In genomic region chr1:90311649-90312442, GRCm38 (mm10) we compare ENCODE assay signal across 23 mouse cellular contexts.
A peak's percentile ranks its signal among the peaks of the same experiment; 100 is the strongest.
DNase-seq lines count a peak whose midpoint lies in the region; ATAC-seq and TF ChIP-seq lines count a peak whose summit lies in the region.
"Had no signal": no experiment of that assay in that cellular context is flagged by ENCODE, and none has a peak within 500 bp of the region (broad histone marks: within the 10 kb centered on the region; RNA-seq: fewer than 3 reads in every experiment).

No protein-coding gene starts in this region.

- H3K9ac ChIP-seq in hindbrain, embryonic 11.5 days (ENCODE audit: low read depth, low read length) = no peak overlapping the region
- no peak overlapping the region for H3K9ac ChIP-seq in midbrain, embryonic 13.5 days (replicated peaks)
- H3K9ac ChIP-seq in midbrain, embryonic 15.5 days = no peak overlapping the region
- H3K9ac ChIP-seq in hindbrain, embryonic 14.5 days = no peak overlapping the region
- H3K9ac ChIP-seq: heart, embryonic 12.5 days had no signal

- WGBS in hindbrain, embryonic 10.5 days = 71% methylated on average over 8 of the region's 8 CpGs
- 68% methylated on average over 8 of the region's 8 CpGs for WGBS in hindbrain, embryonic 11.5 days
- 61% methylated on average over 8 of the region's 8 CpGs for WGBS in midbrain, embryonic 13.5 days
- 47% methylated on average over 8 of the region's 8 CpGs for WGBS in midbrain, embryonic 15.5 days
- 44% methylated on average over 8 of the region's 8 CpGs for WGBS in hindbrain, embryonic 14.5 days

- H3K79me2 ChIP-seq in myocyte (ENCODE audit: control insufficient read depth, insufficient read depth) = no peaks in the 10 kb centered on the region

- ATAC-seq in hindbrain, embryonic 11.5 days (ENCODE audit: low FRiP score) = no peak
- ATAC-seq in midbrain, embryonic 13.5 days = 0 out of 2 replicates have a peak, but pooled peaks have one; percentile 43
- no peak for ATAC-seq in midbrain, embryonic 15.5 days (replicated peaks)
- peak; percentile 53; the same call in 1 of the 2 replicates for ATAC-seq in hindbrain, embryonic 14.5 days (ENCODE audit: low FRiP score)
- no peak for ATAC-seq in erythroid progenitor cell, adult 5-6 weeks (replicated peaks; ENCODE audit: low FRiP score, poor library complexity, severe bottlenecking)
- ATAC-seq: intestine, postnatal 0 days; Patski had no signal

- no peak overlapping the region for H3K4me2 ChIP-seq in hindbrain, embryonic 11.5 days (replicated peaks; ENCODE audit: low read depth, low read length)
- H3K4me2 ChIP-seq in midbrain, embryonic 13.5 days (replicated peaks) = no peak overlapping the region
- no peak overlapping the region for H3K4me2 ChIP-seq in midbrain, embryonic 15.5 days
- no peak overlapping the region for H3K4me2 ChIP-seq in hindbrain, embryonic 14.5 days (replicated peaks)
- H3K4me2 ChIP-seq in myocyte (ENCODE audit: low read depth) = peak overlapping the region; percentile 18
- H3K4me2 ChIP-seq: heart, embryonic 12.5 days had no signal

- no peaks in the 10 kb centered on the region for H3K9me3 ChIP-seq in hindbrain, embryonic 10.5 days
- no peaks in the 10 kb centered on the region for H3K9me3 ChIP-seq in hindbrain, embryonic 11.5 days (ENCODE audit: control insufficient read depth, low read length)
- H3K9me3 ChIP-seq in midbrain, embryonic 13.5 days = no peaks in the 10 kb centered on the region
- no peaks in the 10 kb centered on the region for H3K9me3 ChIP-seq in midbrain, embryonic 15.5 days
- H3K9me3 ChIP-seq in hindbrain, embryonic 14.5 days (ENCODE audit: control insufficient read depth, low read length) = no peaks in the 10 kb centered on the region
- H3K9me3 ChIP-seq: heart, embryonic 12.5 days had no signal

- DNase-seq in hindbrain, embryonic 10.5 days (ENCODE audit: low spot score) = no peak
- no peak for DNase-seq in hindbrain, embryonic 11.5 days (ENCODE audit: low spot score)
- peak; percentile 49 for DNase-seq in hindbrain, embryonic 14.5 days (ENCODE audit: low spot score)
- no peak for DNase-seq in layer of hippocampus, adult 9-10 months (ENCODE audit: low spot score)
- DNase-seq: adrenal gland, postnatal 36 days; B cell, adult 2 months; cerebellum, adult 11 months; cerebellum, adult 9-11 months; gastrocnemius, postnatal 25 days; heart, adult 18-20 months; heart, postnatal 10 days; retina, postnatal 1 day; right cerebral cortex, postnatal 25 days; spleen, adult 18-20 months had no signal

- no peak overlapping the region for H3ac ChIP-seq in myocyte (ENCODE audit: control insufficient read depth, insufficient read length)

- H3K27me3 ChIP-seq in hindbrain, embryonic 10.5 days (ENCODE audit: insufficient read depth, poor library complexity, severe bottlenecking) = no peaks in the 10 kb centered on the region
- H3K27me3 ChIP-seq in hindbrain, embryonic 11.5 days (ENCODE audit: control insufficient read depth, insufficient read depth, low read length) = 0 out of 2 replicates have a peak, but pooled peaks cover 2% of the 10 kb centered on the region
- no peaks in the 10 kb centered on the region for H3K27me3 ChIP-seq in midbrain, embryonic 13.5 days
- no peaks in the 10 kb centered on the region for H3K27me3 ChIP-seq in midbrain, embryonic 15.5 days (replicated peaks)
- H3K27me3 ChIP-seq in hindbrain, embryonic 14.5 days (ENCODE audit: control insufficient read depth, insufficient read depth, low read length) = no peaks in the 10 kb centered on the region
- H3K27me3 ChIP-seq in myocyte (ENCODE audit: control insufficient read depth, insufficient read depth, insufficient read length) = no peaks in the 10 kb centered on the region
- H3K27me3 ChIP-seq: CH12.LX; heart, embryonic 12.5 days; Patski had no signal

- 0 out of 2 replicates have a peak overlapping the region, but pooled peaks have one; percentile 37 for H3K27ac ChIP-seq in hindbrain, embryonic 10.5 days
- H3K27ac ChIP-seq in hindbrain, embryonic 11.5 days (ENCODE audit: low read depth, low read length) = no peak overlapping the region
- H3K27ac ChIP-seq in midbrain, embryonic 13.5 days = peak overlapping the region; percentile 30; the same call in 1 of the 2 replicates
- H3K27ac ChIP-seq in midbrain, embryonic 15.5 days = no peak overlapping the region
- peak overlapping the region; percentile 61 for H3K27ac ChIP-seq in hindbrain, embryonic 14.5 days

- peaks cover 15% of the 10 kb centered on the region for H3K4me1 ChIP-seq in hindbrain, embryonic 10.5 days (replicated peaks)
- no peaks in the 10 kb centered on the region; the same call in 1 of the 2 replicates for H3K4me1 ChIP-seq in hindbrain, embryonic 11.5 days (replicated peaks; ENCODE audit: control insufficient read depth, insufficient read depth, low read length)
- peaks cover 14% of the 10 kb centered on the region for H3K4me1 ChIP-seq in midbrain, embryonic 13.5 days (replicated peaks)
- H3K4me1 ChIP-seq in midbrain, embryonic 15.5 days = peaks cover 12% of the 10 kb centered on the region
- peaks cover 28% of the 10 kb centered on the region for H3K4me1 ChIP-seq in hindbrain, embryonic 14.5 days (replicated peaks; ENCODE audit: control insufficient read depth, insufficient read depth, low read length)
- H3K4me1 ChIP-seq: heart, embryonic 12.5 days had no signal

- no peaks in the 10 kb centered on the region for H3K36me3 ChIP-seq in hindbrain, embryonic 10.5 days
- no peaks in the 10 kb centered on the region for H3K36me3 ChIP-seq in hindbrain, embryonic 11.5 days (ENCODE audit: control insufficient read depth, insufficient read depth, low read length)
- H3K36me3 ChIP-seq in midbrain, embryonic 13.5 days = no peaks in the 10 kb centered on the region
- H3K36me3 ChIP-seq in midbrain, embryonic 15.5 days (replicated peaks) = no peaks in the 10 kb centered on the region
- H3K36me3 ChIP-seq in hindbrain, embryonic 14.5 days (replicated peaks; ENCODE audit: control insufficient read depth, insufficient read depth) = no peaks in the 10 kb centered on the region
- H3K36me3 ChIP-seq in myocyte (ENCODE audit: control insufficient read depth, insufficient read depth) = no peaks in the 10 kb centered on the region
- H3K36me3 ChIP-seq: G1E; heart, embryonic 12.5 days had no signal

- TF ChIP-seq POLR2A in myocyte (IDR thresholded peaks at IDR 0.05; ENCODE audit: insufficient read length, low read depth) = no peak

- no peak overlapping the region for H3K4me3 ChIP-seq in hindbrain, embryonic 10.5 days
- H3K4me3 ChIP-seq in hindbrain, embryonic 11.5 days (ENCODE audit: low read depth, low read length) = no peak overlapping the region
- no peak overlapping the region for H3K4me3 ChIP-seq in midbrain, embryonic 13.5 days (replicated peaks)
- H3K4me3 ChIP-seq in midbrain, embryonic 15.5 days = no peak overlapping the region
- H3K4me3 ChIP-seq in hindbrain, embryonic 14.5 days (replicated peaks; ENCODE audit: low read length) = no peak overlapping the region
- H3K4me3 ChIP-seq in myocyte = no peak overlapping the region
- H3K4me3 ChIP-seq: heart, embryonic 12.5 days had no signal

TF ChIP-seq in myocyte, 11 proteins besides CTCF, POLR2A, EP300 and RAD21:
- TF ChIP-seq MYOG (IDR thresholded peaks at IDR 0.05; ENCODE audit: control insufficient read depth in 1 of 3, insufficient read depth in 1 of 3, insufficient read length in 2 of 3, low read depth in 2 of 3) (no peak), USF1 (IDR thresholded peaks at IDR 0.05; ENCODE audit: low read depth) (no peak), MAX (IDR thresholded peaks at IDR 0.05; ENCODE audit: low read depth) (no peak), TCF12 (IDR thresholded peaks at IDR 0.05; ENCODE audit: insufficient read depth, poor library complexity, severe bottlenecking) (no peak), E2F4 (IDR thresholded peaks at IDR 0.05; ENCODE audit: insufficient read depth) (no peak), CEBPB (IDR thresholded peaks at IDR 0.05; ENCODE audit: insufficient read depth, poor library complexity, severe bottlenecking) (no peak), POLR2AphosphoS2 (IDR thresholded peaks at IDR 0.05; ENCODE audit: insufficient read length, low read depth) (no peak), TCF3 (IDR thresholded peaks at IDR 0.05; ENCODE audit: insufficient read length, low read depth) (no peak), REST (IDR thresholded peaks at IDR 0.05; ENCODE audit: insufficient read depth, insufficient read length) (no peak), SRF (IDR thresholded peaks at IDR 0.05; ENCODE audit: control insufficient read depth, insufficient read length, low read depth) (no peak), MYOD1 (IDR thresholded peaks at IDR 0.05; ENCODE audit: control insufficient read depth in 1 of 3, insufficient read length in 2 of 3, low read depth in 2 of 3) (no peak)

Comparison
In these comparisons a context has a peak if more than half of its experiments do, and no peak if none do; other contexts are left out.
1. H3K27ac ChIP-seq: peak in hindbrain, embryonic 10.5 days (single experiment), midbrain, embryonic 13.5 days (single experiment) and hindbrain, embryonic 14.5 days (single experiment); none in hindbrain, embryonic 11.5 days (single experiment) and midbrain, embryonic 15.5 days (single experiment).
2. ATAC-seq: peak in midbrain, embryonic 13.5 days (single experiment) and hindbrain, embryonic 14.5 days (single experiment); none in hindbrain, embryonic 11.5 days (single experiment), midbrain, embryonic 15.5 days (single experiment) and erythroid progenitor cell, adult 5-6 weeks (single experiment).